Mouse (Mus musculus) CH12.LX (cell line): ENCODE measurements at regions not wholly inside any gene's neighbourhood (a gene's known extent, or its start where the extent isn't known, plus 50 kb on each side); places are given as distances from the start of the nearest gene placed in this dataset.

Source experiments
- DNase-seq: peaks from one replicate; pipeline ENCODE4 v3.0.0-alpha.2; 2013; ENCODE audit errors: extremely low read depth
- H3K27ac ChIP-seq: 2 replicates; pipeline ENCODE4 v1.5.1; 2012; ENCODE audit warnings: low read depth, mild to moderate bottlenecking, control low read depth, moderate library complexity; ENCODE audit not compliant: insufficient read depth
- H3K27me3 ChIP-seq: replicated peaks from 2 replicates; pipeline ENCODE3; 2012; ENCODE audit warnings: inconsistent platforms
- H3K36me3 ChIP-seq, 2 experiments: replicated peaks in 1 of 2; 2 replicates each; pipeline versions ENCODE3 to v1.6.1; 2012; ENCODE audit warnings: inconsistent platforms in 1 of 2, low read length in 1 of 2, mild to moderate bottlenecking in 1 of 2, mixed read lengths in 1 of 2, moderate library complexity in 1 of 2; ENCODE audit not compliant: control insufficient read depth in 1 of 2, insufficient read depth in 1 of 2
- H3K4me1 ChIP-seq, 2 experiments: 2 replicates each; pipeline ENCODE4 v1.6.1; 2012; ENCODE audit warnings: inconsistent platforms in 1 of 2, moderate library complexity in 1 of 2; ENCODE audit not compliant: insufficient read depth in 2 of 2, control insufficient read depth in 1 of 2
- H3K4me2 ChIP-seq: 2 replicates; pipeline ENCODE4 v1.6.1; 2012; ENCODE audit warnings: low read depth, mild to moderate bottlenecking, control low read depth; ENCODE audit not compliant: poor library complexity, insufficient read depth, severe bottlenecking
- H3K4me3 ChIP-seq, 3 experiments: fragments of 150-350 bp in 1 of 3; sonication (generic) in 1 of 3; replicated peaks in 1 of 3; 2 replicates each; pipeline versions ENCODE3 to v1.5.1; 2011 to 2012; ENCODE audit warnings: low read depth in 2 of 3, low read length in 2 of 3, mild to moderate bottlenecking in 2 of 3, moderate library complexity in 2 of 3, control low read depth in 1 of 3, improper control_type of control experiment in 1 of 3, inconsistent platforms in 1 of 3, mixed read lengths in 1 of 3; ENCODE audit not compliant: poor library complexity in 1 of 3
- H3K79me2 ChIP-seq: replicated peaks from 2 replicates; pipeline ENCODE4 v1.6.1; 2012; ENCODE audit warnings: mild to moderate bottlenecking, moderate library complexity; ENCODE audit not compliant: control insufficient read depth, poor library complexity, insufficient read depth, severe bottlenecking; ENCODE audit errors: extremely low read depth
- H3K9ac ChIP-seq: 2 replicates; pipeline ENCODE4 v1.6.1; 2012; ENCODE audit warnings: low read depth, mild to moderate bottlenecking, control low read depth, moderate library complexity; ENCODE audit not compliant: insufficient read depth
- H3K9me3 ChIP-seq: replicated peaks from 2 replicates; pipeline ENCODE3; 2012; ENCODE audit warnings: low read length, inconsistent platforms, mixed read lengths
- BHLHE40 ChIP-seq: IDR thresholded peaks from 2 replicates; pipeline ENCODE4 v1.6.1; 2011; ENCODE audit warnings: mild to moderate bottlenecking, low read depth, low read length, improper control_type of control experiment
- CHD1 ChIP-seq: IDR thresholded peaks from 2 replicates; pipeline ENCODE4 v1.6.1; 2012; ENCODE audit warnings: low read depth, low read length, improper control_type of control experiment, inconsistent platforms
- CHD2 ChIP-seq: IDR thresholded peaks from 2 replicates; pipeline ENCODE4 v1.6.1; 2011; ENCODE audit warnings: low read length, improper control_type of control experiment
- E2F4 ChIP-seq: IDR thresholded peaks from 2 replicates; pipeline ENCODE4 v1.6.1; 2011; ENCODE audit warnings: low read depth, low read length, improper control_type of control experiment; ENCODE audit not compliant: insufficient replicate concordance
- ELF1 ChIP-seq: IDR thresholded peaks from 2 replicates; pipeline ENCODE4 v1.6.1; 2014; ENCODE audit warnings: low read depth, mild to moderate bottlenecking, inconsistent platforms, low read length, improper control_type of control experiment
- EP300 ChIP-seq: IDR thresholded peaks from 2 replicates; pipeline ENCODE4 v1.6.1; 2011; ENCODE audit warnings: low read length, improper control_type of control experiment
- GABPA ChIP-seq: IDR thresholded peaks from 2 replicates; pipeline ENCODE4 v1.6.1; 2012; ENCODE audit warnings: low read depth, low read length, improper control_type of control experiment, inconsistent platforms; ENCODE audit not compliant: insufficient replicate concordance
- HCFC1 ChIP-seq: IDR thresholded peaks from 2 replicates; pipeline ENCODE4 v1.6.1; 2012; ENCODE audit warnings: low read depth, mild to moderate bottlenecking, inconsistent platforms, low read length, improper control_type of control experiment
- IRF4 ChIP-seq: IDR thresholded peaks from 2 replicates; pipeline ENCODE4 v1.6.1; 2014; ENCODE audit warnings: low read depth, mild to moderate bottlenecking, inconsistent platforms, low read length, improper control_type of control experiment
- KAT2A ChIP-seq: IDR thresholded peaks from 2 replicates; pipeline ENCODE4 v1.6.1; 2012; ENCODE audit warnings: low read length, improper control_type of control experiment, inconsistent platforms; ENCODE audit not compliant: insufficient replicate concordance
- MAZ ChIP-seq: IDR thresholded peaks from 2 replicates; pipeline ENCODE4 v1.6.1; 2012; ENCODE audit warnings: low read depth, mild to moderate bottlenecking, inconsistent platforms, low read length, improper control_type of control experiment, moderate library complexity
- NRF1 ChIP-seq: IDR thresholded peaks from 2 replicates; pipeline ENCODE4 v1.6.1; 2014; ENCODE audit warnings: low read depth, mild to moderate bottlenecking, inconsistent platforms, low read length, improper control_type of control experiment, moderate library complexity
- POLR2AphosphoS2 ChIP-seq: IDR thresholded peaks from 2 replicates; pipeline ENCODE4 v1.6.1; 2011; ENCODE audit warnings: low read depth, low read length, improper control_type of control experiment
- RCOR1 ChIP-seq: conservative IDR thresholded peaks from 2 replicates; pipeline ENCODE4 v1.6.1; 2012; ENCODE audit warnings: low read depth, mild to moderate bottlenecking, inconsistent platforms, low read length, improper control_type of control experiment
- SIN3A ChIP-seq: IDR thresholded peaks from 2 replicates; pipeline ENCODE4 v1.6.1; 2012; ENCODE audit warnings: low read length, improper control_type of control experiment, inconsistent platforms
- TBP ChIP-seq: conservative IDR thresholded peaks from 2 replicates; pipeline ENCODE4 v1.6.1; 2011; ENCODE audit warnings: low read depth, low read length, improper control_type of control experiment
- ZKSCAN1 ChIP-seq: IDR thresholded peaks from 2 replicates; pipeline ENCODE4 v1.6.1; 2012; ENCODE audit warnings: low read depth, inconsistent platforms, low read length, improper control_type of control experiment, borderline replicate concordance
- ZNF384 ChIP-seq: IDR thresholded peaks from 2 replicates; pipeline ENCODE4 v1.6.1; 2012; ENCODE audit warnings: low read depth, low read length, improper control_type of control experiment, inconsistent platforms
- dilution Hi-C: fragments of 300-500 bp; cut with MboI; formaldehyde crosslinking; loops from 2 replicates; pipeline ENCODE4 v1.14.3; 2020; ENCODE audit warnings: low sequenced_read_pairs; ENCODE audit not compliant: extremely low pct_unique_long_range_greater_than_20kb, extremely low pct_ligation_motif_present
- in situ Hi-C: fragments of 300-500 bp; cut with MboI; formaldehyde crosslinking; loops from 3 replicates; pipeline ENCODE4 v1.14.3; 2019; ENCODE audit warnings: low sequenced_read_pairs, low pct_ligation_motif_present, low pct_unique_long_range_greater_than_20kb, mixed read lengths

GRCm38 (mm10) chr15:40435156-40435555 lies 301.0 kb downstream of the 9330182O14Rik start:
- no peak for DNase-seq
- H3K27ac ChIP-seq = no peak overlapping the region
- no peak overlapping the region for H3K9ac ChIP-seq
- H3K36me3 ChIP-seq = no peaks in the 10 kb centered on the region
- no peaks in the 10 kb centered on the region for H3K27me3 ChIP-seq
- in situ Hi-C loops = no loop called here
- TF ChIP-seq ZNF384 (no peak), EP300 (no peak), GABPA (no peak), NRF1 (no peak), IRF4 (no peak), CHD2 (no peak), TBP (no peak), HCFC1 (no peak), POLR2AphosphoS2 (no peak), CHD1 (no peak), KAT2A (no peak), ELF1 (no peak), RCOR1 (no peak), BHLHE40 (no peak), E2F4 (no peak), ZKSCAN1 (no peak), SIN3A (no peak), MAZ (no peak)
- H3K4me1 ChIP-seq = no peaks in the 10 kb centered on the region
- no peaks in the 10 kb centered on the region for H3K79me2 ChIP-seq
- no peak overlapping the region for H3K4me2 ChIP-seq
- no peak overlapping the region for H3K4me3 ChIP-seq
- dilution Hi-C loops = no loop called here
- peaks cover 54% of the 10 kb centered on the region for H3K9me3 ChIP-seq

DNA sequence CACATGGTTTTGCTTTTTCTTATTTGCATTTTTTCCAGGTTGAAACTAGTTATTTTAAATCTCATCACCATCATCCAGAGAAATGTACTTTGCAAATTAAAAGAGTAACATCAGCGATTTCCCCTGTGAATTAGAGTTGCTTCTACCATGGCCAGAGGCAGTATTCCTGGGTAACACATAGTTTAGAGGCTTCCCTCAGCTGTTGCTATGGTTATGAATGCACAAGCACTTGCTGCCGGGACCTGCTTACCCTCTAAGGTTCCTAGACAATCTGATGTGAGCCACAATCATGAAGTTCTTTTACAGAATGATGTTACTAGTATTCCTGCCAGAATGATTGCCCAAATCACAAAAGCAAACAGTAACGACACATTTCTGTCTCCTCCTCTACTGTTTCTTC lies 302.5 kb downstream of the 9330182O14Rik start:
- no peaks in the 10 kb centered on the region for H3K36me3 ChIP-seq
- in situ Hi-C loops = no loop called here

More for the DNA sequence above, 302.5 kb downstream of the 9330182O14Rik start:
- peaks cover 56% of the 10 kb centered on the region for H3K9me3 ChIP-seq
- TF ChIP-seq MAZ (no peak), BHLHE40 (no peak)
- TF ChIP-seq, all 38 proteins: peak for 0
- H3K4me3 ChIP-seq = no peak overlapping the region
- H3K79me2 ChIP-seq = no peaks in the 10 kb centered on the region
- H3K27me3 ChIP-seq = no peaks in the 10 kb centered on the region
- no peak overlapping the region for H3K27ac ChIP-seq
- DNase-seq = no peak
- dilution Hi-C loops = no loop called here
- H3K4me1 ChIP-seq = no peaks in the 10 kb centered on the region
- no peak overlapping the region for H3K9ac ChIP-seq
- no peak overlapping the region for H3K4me2 ChIP-seq
